Mouse (Mus musculus) 416B (cell line): ENCODE data around the gene Jak2.

ENCODE experiments used
- DNase-seq: peaks from one replicate; pipeline ENCODE4 v3.0.0; 2011; ENCODE audit warnings: low read depth

Gene Jak2

DNA sequence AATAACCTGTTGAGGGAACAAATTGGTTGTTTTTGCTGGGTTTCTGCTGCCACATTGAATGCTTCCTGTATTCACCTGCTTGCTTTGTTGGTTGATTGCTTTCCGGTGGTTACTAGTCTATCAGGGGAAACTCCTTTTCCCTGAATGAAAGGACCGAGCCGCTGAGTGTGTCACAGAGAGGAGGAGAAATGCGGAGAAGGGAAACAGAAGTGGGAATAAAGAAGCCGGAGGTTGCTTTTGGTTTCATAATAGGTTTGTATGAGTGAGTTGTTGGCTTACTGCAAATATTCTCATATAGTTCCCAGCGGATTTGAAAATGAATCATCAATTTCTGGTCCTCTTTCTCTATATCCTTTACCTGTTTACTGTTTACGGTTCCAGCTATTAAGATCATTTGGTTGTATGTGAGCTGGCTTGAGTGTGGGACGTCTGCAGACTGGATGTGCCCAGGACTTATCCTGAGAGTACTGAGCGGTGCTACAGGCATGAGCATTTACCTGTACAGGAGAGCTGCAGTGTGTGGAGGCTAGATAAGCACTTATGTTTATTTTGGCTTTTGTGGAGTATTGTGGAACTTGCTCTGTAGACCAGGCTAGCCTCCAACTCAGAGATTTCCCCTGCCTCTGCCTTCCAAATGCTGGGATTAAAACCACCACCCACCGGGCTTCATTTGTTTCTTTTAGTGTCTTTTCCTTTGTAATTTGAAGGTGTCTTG, 1.4 kb downstream of the Jak2 start:
- peak; percentile 41 for DNase-seq

DNA sequence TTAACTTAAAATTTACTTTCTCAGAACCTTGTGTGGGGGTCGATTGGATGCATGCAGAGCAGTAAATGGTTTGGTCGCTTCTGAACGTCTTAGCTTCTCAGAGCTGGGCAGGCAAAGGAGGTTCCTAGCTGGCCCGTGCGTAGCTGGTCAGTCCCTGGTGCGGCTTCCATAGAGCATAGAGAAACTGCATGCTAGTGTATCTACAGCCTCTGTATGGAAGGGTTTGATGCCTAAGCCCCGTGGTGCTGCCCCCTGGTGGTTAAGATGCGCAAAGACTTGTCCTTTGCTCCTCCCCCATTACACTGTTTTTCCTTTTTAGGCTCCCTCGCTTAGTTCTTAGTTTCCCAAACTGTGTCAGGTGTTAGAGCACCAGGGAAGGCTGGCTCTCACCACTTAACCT, 2.1 kb downstream of the Jak2 start:
- peak; percentile 92 for DNase-seq

DNA sequence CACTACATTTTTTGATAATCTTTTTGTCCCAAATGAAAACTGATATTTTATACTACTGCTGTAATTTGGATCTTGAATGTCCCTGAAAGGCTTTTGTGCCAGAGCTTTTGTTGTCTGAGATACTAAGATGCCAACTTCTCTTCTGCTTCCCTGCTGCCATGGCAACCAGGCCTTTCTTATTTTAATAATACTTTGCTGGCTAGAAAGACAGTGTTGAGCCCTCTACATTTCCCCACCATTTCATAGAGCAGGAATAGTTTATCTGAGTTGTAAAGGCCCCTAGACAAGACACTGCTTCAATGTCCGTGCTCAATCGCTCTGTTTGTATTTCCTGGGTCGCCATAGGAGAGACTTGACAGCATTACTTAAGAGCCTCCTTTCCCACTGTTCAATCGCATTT, 3.0 kb downstream of the Jak2 start:
- no peak for DNase-seq

DNA sequence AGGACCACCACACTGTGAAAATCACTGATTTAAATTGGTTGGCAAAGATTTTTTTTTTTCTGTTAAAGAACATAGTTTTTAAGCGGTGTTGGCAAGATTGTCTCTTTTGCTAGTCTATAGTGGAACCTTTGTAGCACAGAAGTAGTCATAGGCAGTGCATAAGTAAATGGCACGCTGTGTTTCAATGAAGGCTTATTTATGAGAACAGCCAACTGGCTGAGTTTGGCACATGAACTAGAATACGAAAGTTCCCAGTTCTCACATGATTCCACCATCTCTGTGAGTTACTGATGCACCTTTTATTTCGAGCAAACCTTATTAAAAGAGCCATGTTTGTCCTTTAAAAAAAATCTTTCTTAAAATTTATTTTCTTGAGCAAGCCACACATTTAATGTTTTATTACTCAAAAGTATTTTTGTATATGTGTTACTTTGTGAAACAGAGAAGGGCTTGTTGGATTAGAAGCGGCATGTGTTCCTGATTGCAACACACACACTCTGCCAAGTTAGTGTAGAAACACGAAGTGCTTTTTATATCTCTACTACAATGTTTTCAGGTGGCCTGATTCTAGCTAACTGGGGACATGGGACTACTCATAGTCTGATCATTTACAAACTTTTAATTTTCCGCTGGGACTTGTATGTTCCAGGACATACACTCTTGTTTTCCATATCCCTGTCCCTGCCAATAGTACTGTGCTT, 3.8 kb downstream of the Jak2 start:
- peak; percentile 31 for DNase-seq

DNA sequence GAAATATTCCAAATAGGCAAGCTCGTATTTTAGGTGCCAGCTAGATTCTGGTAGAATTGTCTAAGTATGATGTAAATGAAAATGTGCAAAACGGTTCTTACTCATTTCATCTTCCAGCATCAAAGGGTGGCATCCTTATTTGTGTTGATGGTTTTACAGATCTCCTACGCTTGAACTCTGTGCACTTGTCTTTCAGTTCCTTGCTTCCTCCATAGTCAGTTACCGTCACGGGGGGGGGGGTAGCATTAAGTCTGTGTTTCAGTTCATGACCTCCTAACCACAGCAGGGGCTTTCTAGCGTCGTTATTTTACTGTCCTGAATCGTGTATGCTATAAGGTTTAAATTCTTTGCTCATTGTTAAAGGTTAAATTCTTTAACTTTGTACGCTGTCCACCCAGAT, 10.0 kb downstream of the Jak2 start:
- DNase-seq = no peak

DNA sequence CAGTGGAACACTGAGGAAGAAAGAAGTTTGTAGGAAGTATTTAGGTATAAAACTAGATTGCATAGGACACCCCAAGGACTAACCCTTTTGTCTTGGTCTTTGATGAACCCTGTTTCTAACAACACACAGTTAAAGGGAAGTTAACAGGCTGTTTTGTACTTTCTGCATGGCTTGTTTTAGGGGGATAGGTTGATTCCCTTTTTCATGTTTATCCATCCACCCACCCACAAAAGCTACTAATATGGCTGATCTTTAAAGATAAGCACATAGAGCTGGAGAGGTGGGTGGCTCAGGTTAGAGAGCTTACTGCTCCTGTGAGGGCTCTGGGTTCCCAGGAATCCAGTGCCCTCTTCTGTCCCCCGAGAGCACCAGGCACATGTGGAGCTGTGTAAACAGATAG, 11.9 kb downstream of the Jak2 start:
- no peak for DNase-seq

DNA sequence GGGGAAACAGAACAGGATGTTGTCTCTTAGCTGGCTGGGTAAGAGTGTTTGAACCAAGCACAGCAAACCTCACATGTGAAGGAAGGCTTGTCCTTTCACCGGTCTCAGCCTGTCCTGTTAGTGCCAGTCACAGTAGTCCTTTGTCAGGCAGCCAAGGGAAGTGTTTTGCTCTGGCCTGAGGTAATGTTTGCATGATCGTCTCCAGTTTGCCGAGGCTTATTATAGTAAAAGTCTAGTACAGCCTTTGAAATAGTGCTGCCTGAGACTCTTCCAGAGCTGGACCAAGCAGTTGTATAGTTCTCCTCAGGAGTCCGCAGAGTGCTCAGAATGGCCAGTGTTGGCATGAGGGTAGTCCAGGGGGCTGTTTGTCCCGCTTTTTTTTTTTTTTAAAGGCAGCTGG, 13.9 kb downstream of the Jak2 start:
- no peak for DNase-seq

DNA sequence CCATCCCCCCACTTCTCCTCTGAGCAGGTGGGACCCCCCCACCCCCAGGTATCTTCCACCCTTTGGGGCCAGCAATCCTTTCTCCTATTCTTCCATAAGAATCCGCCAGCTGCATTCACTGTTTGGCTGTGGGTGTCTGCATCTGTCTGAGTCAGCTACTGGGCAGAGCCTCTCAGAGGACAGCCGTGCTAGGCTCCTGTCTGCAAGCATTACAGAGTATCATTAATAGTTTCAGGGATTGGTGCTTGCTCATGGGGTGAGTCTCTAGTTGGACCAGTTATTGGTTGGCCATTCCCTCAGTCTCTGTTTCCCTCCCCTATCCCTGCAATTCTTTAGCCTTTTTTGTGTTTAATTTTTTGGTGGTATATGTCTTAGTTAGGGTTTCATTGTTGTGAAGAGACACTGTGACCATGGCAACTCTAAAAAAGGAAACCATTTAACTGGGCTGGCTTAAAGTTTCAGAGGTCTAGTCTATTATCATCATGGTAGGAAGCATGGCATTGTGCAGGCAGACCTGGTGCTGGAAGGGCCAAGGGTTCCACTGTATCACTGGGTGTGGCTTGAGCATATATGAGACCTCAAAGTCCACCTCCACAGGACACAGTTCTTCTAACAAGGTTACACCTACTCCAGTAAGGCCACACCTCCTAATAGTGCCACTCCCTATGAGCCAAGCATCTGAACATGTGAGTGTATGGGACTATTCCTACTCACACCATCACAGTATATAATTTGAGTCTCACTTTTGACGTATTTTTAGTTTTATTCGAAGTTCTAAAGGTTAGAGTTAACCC, 15.6 kb downstream of the Jak2 start:
- DNase-seq = no peak

DNA sequence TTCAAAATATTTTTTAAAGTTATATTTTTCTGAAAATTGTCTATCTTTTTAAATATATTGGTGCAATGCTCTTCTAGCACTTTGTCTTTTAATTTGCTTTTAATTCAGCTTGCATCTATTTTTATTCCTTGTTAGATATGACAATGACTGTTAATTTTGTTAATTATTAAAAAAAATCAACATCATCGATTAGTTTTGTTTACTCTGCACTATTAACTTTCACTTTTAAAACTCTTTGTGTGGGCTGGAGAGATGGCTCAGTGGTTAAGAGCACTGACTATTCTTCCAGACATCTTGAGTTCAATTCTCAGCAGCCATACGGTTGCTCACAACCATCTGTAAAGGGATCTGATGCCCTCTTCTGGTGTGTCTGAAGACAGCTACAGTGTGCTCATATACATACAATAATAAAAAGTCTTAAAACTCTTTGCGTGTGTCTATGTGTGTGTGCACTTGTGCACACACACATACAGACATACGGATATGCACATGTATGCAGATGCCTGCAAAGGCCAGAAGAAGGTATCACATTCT, 17.2 kb downstream of the Jak2 start:
- peak; percentile 23 for DNase-seq

DNA sequence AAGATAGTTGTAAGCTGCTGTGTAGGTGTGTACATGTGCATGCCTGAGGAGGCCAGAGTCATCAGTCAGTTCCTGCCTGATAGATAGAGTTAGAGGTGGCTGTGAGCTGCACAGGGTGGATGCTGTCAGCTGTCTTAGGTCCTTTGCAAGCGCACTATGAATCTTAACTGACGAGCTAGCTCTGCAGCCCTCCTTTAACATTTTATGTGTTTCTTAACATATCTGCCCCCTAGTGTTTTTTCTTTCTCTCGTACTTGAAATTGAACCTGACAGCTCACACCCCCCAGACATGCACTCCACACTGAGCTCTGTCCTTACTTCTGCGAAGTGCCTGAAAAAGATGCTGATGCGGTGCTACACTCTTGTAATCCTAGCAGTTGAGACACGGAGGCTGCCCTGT, 18.6 kb downstream of the Jak2 start:
- DNase-seq = peak; percentile 64

DNA sequence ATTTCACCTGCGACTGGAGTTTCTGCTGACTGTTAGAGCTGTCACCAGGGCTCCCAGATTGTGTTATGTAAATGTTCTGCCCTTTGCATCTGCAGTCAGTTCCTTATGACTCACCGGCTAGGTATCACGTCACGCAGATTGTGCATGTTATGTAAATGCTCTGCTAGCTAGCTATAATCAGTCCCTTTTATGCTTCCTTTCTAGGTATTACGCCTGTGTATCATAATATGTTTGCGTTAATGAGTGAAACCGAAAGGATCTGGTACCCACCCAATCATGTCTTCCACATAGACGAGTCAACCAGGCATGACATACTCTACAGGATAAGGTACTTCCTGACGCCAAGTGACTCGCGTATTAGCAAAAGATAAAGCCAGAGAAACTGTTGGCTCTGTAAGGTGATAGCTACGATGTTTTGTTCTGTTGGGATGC, 19.5 kb downstream of the Jak2 start:
- peak; percentile 88 for DNase-seq

DNA sequence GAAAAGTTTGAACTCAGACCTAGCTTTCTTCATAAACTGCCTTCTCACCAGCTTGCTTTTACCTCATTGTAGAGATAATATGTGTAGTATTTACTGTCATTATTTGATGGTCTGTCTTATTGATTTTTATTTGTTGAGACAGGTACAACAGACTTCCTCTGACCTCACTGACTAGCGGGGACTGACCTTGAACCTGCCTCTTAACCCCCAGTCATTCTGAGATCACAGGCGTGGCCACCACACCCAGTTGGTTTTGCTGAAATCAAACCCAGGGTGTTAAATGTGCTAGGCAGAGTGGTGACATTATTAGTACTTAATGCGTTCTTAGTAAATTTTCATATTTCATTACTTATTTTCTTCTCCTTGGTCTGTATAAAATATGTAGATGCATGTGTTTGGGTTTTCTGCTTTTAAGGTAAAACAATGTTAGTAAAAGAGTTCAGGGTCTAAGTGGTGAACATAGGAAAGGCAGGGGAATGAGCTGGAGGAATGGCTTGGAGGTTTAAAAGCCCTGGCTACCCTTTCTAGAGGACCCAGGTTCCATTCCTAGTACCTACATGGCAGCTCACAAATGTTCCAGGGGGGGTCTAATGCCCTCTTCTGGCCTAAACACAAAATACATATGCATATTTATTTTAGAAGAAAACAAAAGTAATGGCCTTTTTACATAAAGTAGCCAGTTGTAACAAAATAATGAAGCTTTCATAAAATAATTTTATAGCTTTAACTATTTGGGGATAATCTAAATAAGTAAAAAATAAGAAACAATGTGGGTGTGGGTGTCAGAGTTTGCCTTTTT, 20.6 kb downstream of the Jak2 start:
- DNase-seq = peak; percentile 45

DNA sequence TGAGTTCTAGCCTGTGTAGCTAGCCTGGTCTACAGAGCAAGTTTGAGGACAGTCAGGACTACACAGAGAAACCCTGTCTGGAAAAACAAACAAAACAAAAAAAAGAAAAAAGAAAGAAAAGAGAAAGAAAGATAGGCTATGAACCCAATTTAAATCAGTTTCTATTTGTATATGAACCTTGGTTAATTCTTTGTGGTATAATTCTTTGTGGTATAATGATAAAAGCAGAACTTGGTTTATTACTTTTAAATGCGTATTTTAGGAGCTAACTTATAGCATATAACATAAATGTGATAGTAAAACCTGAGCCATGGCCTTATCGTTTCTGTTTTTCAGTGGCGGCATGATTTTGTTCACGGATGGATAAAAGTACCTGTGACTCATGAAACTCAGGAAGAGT, 24.8 kb downstream of the Jak2 start:
- DNase-seq = no peak

DNA sequence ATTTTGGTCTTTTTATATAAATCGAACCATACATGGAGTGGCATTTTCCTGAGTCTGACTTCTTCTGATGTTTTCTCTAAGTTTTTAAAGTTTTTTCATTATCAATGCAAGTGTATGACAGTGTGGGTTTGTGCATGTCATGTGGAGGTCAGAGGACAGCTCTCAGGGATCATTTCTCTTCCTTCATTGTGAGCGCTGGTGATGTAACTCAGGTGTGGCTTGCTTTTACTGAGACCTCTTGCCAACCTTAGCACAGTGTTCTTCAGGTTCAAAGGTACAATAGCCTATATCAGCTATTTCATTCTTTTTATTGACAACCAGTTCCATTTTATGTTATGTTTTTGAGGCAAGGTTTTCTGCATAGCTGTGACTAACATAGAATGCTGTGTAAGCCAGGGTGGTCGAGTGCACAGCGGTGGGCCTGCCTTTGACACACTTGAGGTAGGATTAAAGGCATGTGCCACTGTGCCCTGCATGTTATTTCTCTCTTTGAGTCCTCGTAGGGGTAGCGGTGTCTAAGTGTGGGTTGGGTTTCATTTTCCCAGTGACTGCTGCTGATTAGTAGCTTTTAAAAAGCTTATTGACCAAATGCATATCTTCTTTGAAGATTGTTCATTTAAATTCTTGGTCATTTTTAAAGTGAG, 27.4 kb downstream of the Jak2 start:
- DNase-seq = no peak

DNA sequence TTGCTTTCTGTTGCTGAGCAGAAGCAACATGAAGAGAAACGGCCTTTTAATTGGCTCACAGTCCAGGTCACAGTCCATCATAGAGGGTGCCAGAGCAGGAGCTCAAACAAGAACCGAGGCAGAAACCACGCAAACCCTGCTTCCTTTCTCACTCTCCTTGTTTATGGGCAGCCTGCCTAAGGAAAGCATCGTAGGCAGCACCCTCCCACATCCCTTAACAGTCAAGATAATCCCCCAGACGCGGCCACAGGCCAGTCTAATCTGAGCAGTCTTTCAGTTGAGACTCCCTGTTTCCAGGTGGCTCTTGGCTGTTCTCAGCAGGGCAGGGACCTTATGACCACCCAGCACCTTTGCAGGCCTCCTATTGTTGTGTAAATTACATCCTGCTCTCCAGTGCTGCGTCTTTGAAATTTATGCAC, 33.8 kb downstream of the Jak2 start:
- DNase-seq = no peak

DNA sequence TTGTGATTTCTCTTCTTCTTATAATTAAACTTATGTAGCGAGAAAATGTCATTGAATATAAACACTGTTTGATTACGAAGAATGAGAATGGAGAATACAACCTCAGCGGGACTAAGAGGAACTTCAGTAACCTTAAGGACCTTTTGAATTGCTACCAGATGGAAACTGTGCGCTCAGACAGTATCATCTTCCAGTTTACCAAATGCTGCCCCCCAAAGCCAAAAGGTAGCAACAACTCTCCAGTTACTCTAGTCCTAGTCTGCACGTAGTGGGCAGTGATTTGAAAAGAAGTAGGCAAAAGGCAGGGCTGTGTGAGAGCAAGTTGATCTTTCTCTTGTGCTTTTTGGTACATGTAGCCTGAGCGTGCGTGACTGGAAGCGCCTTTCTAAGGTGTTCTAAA, 36.2 kb downstream of the Jak2 start:
- no peak for DNase-seq

DNA sequence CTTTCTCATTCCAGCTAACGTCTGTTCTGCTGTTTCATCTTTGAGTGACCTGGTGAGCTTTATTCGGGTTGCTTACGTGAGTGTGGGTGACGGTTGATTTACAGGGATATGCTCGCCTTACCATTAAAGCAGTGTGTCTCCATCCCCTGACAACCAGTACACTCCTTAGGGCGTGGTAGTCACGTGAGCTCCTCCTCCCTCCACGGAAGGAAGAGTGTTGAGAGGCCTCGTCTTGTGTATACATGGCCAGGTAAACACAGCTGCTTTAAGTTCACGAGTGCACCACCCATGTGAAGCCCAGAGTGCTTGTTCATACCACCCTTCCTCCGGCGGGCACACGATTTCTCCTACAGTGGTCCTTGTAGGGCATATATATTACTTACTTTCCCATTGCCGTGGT, 39.9 kb downstream of the Jak2 start:
- DNase-seq = no peak

DNA sequence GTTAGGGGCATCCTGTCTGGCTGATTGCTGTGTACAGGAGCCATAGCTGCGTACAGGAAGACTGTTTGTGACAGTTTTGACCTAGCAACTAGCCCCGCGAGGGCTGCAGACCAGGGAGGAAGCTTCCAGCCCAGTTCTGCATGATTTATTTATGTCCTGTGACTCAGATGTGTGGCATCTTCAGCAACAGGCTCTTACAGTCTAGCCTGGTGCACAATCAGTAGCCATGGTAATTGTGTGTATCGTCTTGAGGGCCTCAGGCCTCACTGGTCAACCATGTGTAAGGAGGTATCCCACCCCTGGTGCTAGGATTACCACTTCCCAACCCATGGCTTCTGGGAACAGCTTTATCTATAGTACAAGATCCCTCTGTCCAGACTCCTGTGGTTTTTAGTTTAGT, 40.9 kb downstream of the Jak2 start:
- DNase-seq = no peak

DNA sequence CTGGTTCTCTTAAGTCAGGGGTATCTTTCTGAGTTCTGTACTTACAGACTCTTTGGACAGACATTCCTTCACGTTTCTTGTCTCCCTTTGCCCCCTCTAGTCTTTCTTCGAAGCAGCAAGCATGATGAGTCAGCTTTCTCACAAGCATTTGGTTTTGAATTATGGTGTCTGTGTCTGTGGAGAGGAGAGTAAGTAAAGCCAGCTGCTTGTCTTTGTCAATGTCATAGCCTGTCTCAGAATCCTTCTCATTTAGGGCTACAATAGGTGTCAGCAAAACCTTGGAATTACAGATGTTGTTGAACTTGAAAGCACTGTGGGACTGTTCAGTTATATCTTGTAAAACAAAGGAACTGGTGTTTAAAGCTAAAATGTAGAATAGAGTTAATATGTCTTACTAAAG, 43.1 kb downstream of the Jak2 start:
- no peak for DNase-seq

DNA sequence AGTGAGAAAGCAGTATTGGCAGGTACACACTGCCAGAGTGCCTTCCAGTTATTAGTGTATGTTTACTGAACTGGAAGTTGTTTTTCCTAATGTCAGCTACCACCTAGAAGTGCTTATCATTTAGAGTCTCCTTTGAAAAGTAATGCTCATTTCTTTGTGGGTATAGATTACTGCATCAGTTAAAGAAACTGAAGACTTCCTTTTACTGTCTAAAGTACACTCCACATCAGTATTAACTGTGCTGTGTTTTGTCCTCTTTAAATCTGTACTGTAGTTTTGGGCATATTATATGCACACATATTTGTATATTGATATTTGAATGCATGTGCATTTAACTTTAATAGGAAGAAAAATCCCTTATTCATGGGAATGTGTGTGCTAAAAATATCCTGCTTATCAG, 44.5 kb downstream of the Jak2 start:
- no peak for DNase-seq

DNA sequence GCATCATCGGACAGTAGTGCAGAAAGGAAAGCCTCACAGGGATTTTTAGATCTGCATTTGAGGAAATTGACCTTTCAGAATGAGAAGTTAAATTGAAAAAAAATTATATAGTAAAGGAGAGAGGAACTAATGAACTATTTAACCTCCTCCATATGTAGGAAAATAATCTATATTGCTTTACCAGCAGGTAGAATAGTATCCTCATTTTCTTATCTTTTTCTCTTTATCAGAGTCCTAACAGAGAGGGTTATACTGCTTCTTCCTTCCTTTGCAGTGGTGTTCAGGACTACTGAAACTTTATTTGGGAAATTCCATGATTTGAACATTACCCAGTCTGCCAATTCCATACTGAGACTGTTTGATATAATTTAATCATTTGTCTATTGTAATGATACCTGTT, 45.7 kb downstream of the Jak2 start:
- DNase-seq = no peak

DNA sequence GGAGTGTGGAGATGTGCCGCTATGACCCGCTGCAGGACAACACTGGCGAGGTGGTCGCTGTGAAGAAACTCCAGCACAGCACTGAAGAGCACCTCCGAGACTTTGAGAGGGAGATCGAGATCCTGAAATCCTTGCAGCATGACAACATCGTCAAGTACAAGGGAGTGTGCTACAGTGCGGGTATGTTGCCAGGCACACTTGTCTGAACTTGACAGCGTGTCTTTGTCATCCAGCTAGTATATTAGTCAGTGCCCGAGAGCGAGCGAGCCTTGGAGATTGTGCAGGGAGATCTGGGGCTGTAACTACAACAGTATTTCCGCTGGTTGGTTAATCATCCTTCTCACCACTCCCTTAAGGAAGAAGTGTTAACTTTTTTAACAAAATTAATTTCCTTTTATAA, 49.3 kb downstream of the Jak2 start:
- no peak for DNase-seq
